Mouse (Mus musculus) gastrocnemius, postnatal 4 days (tissue): ENCODE measurements around the gene Clec16a. TPM values are rescaled to one million over a fixed set of nuclear protein-coding genes. Genes with fewer than 3 reads are reported as not detected.

Source experiments
- DNase-seq, 2 experiments: peaks; one replicate each; pipeline ENCODE4 v3.0.0; 2021 to 2022; ENCODE audit warnings: low spot score in 2 of 2, mixed read lengths in 2 of 2
- total RNA-seq, 2 experiments: library from RNA; stranded (reverse); gene quantifications; 2 replicates each; pipeline ENCODE4 v1.2.3; 2021

Gene Clec16a
- total RNA-seq, 2 experiments from 2014 or later = 22.3 to 26.2 TPM

DNA sequence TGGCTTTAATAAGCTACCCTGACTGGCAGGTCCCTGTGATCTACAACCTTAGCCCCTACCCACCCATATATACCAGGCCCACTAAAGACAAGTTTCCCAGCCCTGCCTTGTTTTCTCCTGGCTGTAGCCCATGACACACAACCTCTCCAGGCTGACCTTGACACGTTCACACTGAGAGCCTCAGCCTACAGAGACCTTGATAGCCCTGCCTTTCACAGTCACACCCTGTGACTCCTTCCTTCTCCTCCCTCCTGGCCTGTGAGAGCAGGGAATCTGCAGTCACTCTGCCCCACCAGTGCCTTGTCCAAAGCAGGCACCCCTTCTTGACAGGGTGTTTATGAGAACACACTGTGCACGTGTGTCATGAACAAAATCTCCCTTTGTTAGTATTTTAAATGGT is 128.9 kb downstream of the Clec16a start:
- no peak for DNase-seq

DNA sequence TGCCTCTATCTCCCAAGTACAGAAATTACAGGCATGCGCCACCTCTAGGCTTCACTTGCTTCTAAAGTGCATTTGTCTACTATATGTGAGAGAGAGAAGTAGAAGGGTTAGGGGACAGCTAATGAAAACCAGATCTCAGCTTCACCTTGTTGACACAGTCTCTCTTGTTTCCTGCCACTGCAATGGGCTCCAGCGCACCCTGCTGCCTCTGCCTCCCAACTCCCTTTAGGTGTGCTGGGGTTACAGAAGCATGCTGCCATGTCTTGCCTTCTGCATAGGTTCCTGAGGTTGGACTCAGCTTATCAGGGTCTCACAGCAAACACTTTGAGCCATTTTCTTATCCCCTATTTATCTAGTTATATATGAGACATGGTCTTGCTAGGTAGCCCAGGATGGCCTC is 129.8 kb downstream of the Clec16a start:
- no peak for DNase-seq

DNA sequence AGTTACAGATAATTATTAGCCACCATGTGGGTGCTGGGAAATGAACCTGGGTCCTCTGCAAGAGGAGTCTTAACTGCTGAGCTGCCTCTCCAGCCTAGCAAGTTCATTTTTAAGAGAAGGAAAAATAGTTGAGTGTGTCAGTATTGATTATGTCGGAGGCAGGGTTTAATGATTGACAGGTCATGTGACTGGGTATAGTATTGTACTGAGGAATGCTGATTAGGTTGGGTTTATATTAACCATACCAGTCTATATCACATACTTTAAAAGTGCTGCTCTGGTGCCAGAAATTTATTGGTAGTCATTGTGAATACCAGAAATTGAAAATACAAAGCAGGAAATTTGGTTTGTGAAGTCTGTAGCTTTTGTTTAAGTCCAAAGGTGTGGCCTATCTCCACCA is 130.5 kb downstream of the Clec16a start:
- DNase-seq = no peak

DNA sequence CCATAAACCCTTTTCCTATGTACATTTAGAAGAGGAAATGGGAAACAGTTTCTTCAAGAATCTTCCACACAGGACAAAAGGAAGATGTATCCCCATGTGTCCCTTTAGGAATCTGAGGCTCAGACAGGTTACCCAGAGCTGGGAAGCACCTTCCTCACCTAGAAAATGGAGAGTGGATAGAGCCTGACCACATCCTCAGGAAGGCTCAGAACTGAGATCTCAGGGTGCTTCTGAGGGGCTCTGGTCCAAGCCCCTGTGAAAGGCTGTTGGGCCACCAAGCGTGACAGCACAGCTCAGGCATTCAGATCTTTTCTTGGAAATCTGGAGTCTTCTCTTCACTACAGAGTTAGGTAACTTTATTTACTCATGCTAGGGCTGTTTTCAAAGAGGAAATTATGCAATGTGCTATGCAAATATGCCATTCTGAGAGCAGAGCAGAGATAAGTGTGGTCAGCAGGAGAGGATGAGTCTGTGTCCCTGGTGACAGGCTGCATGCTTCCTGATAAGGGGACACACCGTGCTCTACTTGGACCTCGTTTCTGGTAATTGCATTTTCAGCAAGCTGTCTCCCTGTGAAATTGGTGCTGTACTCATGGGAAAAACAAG is 131.4 kb downstream of the Clec16a start:
- DNase-seq = no peak

DNA sequence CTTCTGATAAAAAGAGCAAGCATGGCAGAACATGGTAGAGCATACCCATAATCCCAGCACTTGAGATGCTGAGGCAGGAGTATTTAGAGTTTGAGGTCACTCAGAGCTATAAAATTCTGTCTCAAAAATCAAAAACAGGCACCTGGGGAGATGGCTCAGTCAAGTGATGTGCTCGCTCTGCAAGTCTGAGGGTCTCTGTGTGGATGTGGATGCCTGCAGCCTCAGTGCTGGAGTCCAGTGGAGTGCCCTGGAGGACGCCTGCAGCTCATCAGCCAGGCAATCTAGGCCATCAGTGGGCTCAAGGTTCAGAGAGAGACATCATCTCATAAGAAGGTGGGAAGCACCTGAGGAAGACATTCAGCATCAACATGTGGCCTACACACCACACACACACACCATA is 137.4 kb downstream of the Clec16a start:
- DNase-seq = no peak

DNA sequence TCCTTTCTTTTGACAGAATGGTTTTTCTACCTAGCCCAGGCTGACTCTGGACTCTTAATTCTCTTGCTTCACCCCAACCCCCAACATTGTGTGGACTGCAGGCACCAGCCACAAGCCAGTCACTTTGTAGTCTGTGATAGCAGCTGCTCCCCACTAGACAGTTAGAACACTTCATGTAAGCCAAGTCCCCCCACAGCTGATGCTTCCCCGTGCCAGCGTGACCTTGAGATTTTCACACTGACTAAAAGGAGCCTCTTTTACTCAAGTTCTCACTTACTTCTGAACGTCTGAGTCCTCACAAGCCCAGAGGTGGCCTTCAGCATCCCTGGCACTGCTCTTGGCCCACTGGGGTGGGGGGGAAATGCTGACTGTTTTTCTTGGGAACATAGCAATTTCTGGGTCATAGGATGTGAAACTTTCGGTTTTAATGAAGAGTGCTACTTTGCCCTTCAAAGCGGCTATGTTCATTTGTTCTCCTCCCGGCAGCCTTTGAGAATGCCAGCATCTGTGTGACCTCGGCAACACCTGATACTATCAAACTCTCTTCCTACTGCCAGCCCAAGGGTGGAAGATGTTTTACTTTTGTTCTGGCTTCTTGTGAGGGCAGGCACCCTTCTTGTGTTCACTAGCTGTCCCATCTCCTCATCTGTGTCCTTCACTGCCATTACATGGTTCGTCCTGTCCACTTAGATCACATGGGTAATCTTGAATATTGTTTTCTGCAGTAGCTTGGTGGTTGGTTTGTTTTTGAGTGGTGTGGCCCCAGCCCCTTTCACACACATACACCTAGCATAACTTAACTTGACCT is 138.3 kb downstream of the Clec16a start:
- DNase-seq = no peak

DNA sequence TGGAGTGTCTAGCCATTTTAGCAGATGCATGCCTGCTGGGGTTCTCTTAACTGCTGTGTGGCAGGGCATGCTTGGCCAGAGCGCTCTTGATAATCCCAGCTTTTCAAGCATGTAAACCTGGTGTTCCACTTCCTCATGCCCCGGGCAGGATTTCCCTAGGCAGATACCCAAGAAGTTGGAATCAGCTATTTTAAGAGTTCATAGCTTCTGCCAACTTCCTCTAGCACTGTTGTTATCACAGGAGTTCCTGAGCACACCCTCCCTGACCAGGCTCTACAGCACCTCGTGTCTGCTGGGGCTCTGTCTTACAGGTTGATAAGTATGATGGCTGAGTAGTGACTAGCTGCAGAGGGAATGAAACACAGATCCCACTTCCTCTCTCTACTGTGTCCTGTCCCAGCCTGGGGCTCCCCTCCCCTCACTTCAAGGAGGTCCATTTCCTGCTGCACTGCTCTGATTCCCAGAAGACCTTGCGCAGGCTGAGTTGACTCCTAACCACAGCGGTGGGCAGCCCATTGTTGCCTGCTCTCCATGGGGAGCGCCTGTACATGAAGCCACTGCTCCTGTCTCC is 144.7 kb downstream of the Clec16a start:
- no peak for DNase-seq

DNA sequence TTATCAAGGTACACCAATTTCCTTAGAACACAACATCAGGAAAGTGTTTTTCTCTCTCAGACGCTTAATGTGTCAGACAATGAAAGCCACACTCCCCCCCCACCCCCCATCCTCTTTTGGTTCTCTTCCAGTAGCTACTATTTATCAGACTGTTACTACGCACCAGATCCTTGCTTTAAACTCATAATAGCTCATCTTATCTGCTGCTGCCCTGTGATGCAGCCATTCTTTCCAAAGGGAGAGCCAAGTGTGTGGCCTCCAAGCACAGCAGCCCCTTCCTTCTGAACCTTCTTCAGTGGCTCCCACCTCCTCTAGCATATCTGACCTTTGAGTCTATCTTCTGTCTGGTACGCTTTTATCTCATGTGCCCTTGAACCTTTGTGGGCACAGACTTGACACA is 145.3 kb downstream of the Clec16a start:
- no peak for DNase-seq

DNA sequence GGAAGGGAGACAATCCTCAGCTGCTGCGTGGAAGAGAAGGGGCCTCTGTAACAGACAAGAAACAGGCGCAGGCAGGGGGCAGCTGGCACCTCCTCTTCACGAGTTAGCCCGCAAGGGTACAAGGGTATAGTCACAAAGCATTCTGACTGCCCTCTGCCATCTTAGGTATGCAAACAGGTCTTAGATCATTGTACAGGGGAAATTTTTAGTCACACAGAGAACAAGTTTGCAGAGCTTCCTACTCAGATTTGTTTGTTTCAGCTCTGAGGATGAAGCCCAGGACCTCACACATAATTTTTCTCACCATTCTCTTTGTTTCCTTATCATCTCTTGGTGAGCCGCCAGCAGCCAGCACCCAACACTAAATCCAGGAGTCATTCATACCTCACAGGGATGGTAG is 146.6 kb downstream of the Clec16a start:
- no peak for DNase-seq

DNA sequence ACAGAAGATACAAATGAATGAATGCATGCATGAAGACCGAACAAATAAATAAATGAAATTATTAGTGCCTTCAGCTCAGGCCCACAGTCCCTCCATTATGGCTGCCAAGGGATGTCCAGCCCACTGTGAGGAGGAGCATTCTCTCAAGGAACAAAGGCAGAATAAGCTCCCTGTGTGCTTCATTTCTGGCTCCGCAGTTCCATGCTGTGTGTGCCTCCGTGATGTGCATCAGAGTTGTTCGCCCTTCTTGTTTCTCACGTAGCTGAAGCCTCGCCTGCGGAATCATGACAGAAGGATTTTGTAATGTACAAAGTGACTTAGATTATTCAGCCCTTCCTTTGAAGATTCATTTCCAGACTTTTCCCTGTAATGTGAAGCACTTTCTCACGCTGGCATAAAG is 147.7 kb downstream of the Clec16a start:
- DNase-seq = no peak

DNA sequence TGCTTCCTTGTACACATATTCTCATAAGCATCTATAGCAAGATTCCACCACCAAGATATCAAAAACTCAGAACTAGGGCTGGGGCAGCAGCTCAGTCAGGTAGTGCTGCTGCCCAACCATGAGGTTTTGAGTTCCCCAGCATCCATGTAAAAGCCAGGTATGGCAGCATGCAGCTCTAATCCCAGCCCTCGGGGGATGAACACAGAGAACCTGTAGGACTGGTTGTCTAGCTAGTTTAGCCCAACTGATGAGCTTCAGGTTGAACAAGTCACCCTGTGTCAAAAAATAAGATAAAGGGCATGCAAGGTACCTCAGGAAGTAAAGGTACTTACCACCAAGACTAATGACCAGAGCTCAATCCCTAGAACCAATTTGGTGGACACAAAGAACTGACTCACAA is 148.3 kb downstream of the Clec16a start:
- no peak for DNase-seq

DNA sequence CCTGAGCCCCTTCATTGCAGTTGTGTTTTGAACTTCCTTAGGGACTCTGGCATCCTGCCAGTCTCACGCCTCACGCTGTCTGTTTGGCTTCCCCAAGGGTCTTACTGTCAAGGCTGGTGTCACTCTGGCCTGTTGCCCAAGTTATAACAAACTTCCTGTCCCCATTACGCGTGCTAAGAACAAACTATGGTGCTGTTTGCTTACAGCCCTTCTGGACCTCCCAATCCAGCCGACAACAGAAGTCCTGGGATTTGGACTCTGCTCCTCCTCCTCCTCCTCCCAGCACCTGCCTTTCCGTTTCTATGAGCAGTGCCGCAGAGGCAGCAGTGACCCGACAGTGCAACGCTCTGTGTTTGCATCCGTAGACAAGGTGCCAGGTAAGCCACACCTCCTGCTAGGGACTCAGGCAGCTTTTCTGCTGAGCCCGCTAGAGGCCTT is 149.3 kb downstream of the Clec16a start:
- DNase-seq = no peak

DNA sequence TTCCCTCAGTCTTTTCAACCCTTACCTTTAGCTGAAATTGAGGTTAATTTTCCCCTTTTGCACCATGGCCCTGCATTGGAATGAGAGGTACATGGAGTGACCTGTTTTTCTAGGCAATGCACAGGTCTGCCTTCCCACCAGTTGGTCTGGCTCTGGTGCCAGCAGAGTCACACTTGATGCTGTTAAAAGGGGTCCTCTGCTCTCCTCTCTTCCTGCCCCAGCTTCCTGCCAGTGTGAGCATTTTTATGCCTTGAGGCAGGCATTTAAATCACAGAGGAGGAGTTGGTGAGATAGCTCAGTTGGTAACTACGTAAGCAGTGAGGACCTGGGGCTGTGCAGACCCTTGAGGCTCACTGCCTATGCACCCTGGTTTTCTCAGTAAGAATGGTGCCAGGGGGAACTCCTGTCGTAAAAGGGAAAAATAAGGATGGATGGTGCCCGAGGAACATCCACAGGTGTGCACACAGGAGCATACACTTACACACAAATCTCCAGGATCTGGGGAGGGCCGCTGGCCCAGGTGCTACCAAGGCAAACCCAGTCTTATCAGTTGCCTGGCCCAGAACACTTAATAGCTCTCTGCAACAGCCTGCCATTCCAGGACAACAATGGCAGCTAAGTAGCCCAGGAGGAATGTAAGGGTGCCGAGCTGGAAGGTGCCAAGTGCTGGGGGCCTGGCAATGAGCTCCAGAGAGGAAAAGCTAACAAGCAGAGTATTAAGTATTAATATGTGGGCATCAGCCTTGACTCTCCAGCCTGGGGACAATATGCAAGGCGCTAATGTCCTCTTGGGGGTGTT is 152.9 kb downstream of the Clec16a start:
- no peak for DNase-seq

DNA sequence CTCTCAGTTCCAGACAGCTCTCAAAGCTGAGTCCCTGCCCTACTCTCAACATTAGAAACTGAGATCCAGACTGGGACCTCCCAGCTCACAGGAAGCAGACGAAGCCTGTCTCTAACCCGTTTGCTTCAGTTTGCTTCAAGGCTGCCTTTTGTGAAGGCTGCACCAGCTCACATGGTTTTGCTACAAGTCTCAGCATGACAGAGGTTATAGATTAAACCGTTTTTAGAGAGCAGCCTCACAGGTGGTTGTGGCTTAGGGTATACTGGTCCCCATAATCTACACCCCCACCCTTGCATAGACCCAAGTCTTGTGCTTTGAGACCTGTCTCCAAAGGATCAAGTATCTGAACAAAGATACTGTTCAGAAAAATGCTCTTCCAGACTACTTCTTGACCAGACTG is 154.2 kb downstream of the Clec16a start:
- DNase-seq = no peak

DNA sequence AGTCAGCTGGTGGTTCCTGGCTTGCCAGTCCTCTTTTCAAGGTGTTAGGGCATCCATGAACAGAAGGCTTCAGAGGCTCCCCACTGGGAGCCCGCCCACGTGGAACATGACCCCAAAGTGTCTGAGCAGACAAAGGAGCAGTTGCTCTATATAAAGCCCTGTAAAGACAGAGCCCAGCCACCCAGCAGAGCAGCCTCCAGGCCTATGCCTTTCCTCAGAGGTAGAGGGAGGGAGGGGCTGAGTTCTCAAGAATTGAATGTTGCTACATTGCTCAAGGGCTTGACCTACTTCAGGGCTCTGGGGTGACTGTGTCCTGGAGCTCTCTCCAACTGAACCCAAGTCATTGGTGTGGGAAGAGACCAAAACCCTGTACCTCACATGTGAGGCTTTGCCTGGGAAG is 155.0 kb downstream of the Clec16a start:
- DNase-seq = no peak

DNA sequence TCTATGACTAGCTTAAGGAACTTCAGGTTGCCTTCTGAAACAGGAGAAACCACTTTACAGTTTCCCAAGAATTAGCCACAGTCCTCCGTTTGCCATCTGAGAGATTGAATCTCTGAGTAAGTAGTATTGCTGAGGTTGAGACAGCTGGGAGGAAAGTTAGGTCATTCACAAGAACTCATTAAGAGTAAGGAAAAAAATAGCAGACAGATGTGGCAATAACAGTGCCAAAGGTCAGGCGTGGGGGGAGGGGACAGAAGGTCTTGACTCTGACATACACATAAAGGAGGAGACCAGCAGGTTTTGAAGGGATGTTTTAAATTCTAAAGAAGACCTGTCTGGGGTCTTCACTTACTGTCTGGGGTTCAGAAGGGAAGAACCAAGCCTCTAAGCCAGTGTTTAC is 157.3 kb downstream of the Clec16a start:
- DNase-seq = no peak

DNA sequence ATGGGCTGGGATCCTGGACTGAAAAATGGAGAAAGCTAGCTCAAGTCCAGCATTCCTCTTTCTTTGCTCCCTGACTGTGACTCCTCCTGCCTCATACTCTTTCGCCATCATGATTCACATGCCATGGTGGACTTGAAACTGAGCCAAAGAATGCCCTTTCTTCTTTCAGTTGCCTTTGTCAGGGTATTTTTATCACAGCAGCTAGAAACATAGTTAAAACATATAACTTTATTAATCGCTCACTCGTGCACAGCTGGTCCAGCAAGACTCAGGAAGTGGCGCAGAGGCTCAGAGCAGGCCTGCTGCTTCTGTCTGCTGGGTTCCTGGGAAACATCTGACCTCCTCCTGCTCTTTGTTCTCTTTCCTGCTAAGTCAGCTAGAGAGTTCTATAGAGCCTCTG is 158.8 kb downstream of the Clec16a start:
- no peak for DNase-seq

DNA sequence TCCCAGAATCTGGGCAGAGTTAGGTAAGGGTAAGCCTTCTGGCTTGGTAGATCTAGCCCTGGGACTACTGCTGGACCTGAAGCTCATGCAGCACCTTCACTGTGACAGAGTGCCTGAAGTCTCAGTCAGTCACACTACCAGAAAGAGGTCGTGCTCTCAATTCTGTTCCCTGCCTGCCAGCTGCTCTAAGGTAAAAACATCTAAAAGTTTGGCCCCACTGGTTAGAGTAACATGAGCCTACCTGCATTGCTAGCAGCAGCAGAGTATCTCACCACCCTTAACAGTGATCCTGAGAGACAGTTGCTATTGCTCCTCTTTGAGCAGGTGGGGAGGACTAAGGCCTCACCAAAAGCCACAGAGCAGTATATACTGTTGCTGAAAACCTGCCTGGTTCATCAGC is 160.3 kb downstream of the Clec16a start:
- DNase-seq = no peak

DNA sequence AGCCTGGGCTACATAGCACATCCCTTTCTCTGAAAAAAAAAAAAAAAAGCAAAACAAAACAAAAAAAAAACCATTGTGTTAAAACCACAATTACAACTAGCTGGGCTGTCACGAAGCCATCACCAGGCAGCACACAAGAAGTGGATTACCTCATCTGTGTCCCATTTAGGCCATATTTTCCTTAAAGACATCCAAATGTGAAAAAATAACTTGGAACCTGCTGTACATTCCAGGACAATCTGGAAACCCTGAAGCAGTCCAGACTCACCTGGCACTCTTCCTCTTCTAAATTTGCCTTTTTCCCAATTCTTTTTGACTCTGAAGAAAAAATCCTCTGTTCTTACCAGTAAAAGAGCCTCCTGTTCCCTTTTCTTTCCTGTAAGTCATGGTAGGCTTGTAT is 166.4 kb downstream of the Clec16a start:
- no peak for DNase-seq

DNA sequence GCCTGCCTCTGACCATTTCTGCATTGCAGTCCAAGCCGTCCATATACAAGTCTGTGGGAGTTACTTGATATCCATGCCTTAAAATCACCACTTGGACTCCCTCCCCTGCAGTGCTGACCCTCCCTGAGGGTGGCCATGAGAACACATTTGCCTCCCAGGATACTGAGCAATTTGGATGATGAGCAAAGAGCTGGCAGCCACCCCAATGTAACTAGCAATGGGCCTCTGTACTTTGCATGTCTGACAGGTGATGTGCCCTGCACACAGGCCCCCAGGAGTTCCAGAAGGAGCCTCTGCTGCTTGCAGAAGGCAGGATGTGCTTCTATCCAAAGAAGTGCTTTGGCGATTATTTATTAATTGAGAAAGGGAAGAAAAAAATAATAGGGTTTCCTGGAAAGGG is 167.9 kb downstream of the Clec16a start:
- DNase-seq = no peak

DNA sequence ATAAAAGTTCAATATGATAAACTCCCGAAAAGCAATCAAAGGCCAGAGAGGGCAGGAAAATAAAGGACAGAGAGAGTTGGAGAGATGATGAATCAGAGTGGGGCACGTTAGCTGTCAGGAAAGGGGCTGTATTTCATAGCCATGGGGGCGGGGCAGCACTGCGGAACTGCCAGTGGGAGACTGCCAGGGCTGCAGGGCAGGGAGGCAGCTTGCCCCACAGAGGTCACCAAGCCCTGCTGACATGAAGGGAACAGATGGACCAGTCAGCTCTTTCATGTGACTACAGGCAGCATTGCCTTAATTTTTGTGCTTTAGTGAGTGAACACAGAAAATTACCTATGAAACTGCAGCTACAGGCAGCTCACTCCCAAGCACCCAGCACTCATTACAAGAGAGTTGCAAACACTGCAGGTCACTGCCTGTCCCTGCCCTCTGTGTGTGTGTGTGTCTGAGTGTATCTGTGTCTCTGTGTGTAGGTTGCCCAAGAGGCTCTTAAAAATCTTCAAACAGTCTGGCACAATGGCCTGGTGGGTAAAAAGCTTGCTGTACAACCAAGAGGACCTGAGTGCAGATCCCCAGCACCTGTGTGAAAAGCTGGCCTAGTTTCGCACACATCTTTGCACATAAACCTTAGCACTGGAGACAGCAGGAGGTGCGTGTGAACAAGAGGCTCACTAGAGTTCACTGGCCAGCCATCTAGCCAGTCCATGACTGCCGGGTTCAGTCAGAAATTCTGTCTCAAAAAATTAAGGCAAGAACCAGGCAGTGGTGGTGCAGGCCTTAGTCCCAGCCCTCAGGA is 168.5 kb downstream of the Clec16a start:
- DNase-seq = no peak
